Mouse (Mus musculus): ENCODE data around the gene Rhbdd3. TPM values are rescaled to one million over a fixed set of nuclear protein-coding genes. Genes with fewer than 3 reads are reported as not detected.
A peak's percentile ranks its signal among the peaks of the same experiment; 100 is the strongest.
"Not testable (repeated sequence)": the region's sequence is repeated elsewhere in the genome, so short reads cannot be mapped to it uniquely, and the experiment has no call there.

Rhbdd3 gene
- total and polyA plus RNA-seq, 3 experiments: 15.0 to 20.6 (median 17.0) TPM

- no peak overlapping the region for H3K4me3 ChIP-seq (replicated peaks in 1 of 3; ENCODE audit: low read depth in 2 of 3, low read length in 2 of 3, poor library complexity in 1 of 3)
- no peak overlapping the region for H3K27ac ChIP-seq (ENCODE audit: insufficient read depth, low read depth)
- H3K9ac ChIP-seq (ENCODE audit: insufficient read depth, low read depth): no peak overlapping the region
- no peaks in the 10 kb centered on the region for H3K9me3 ChIP-seq (replicated peaks; ENCODE audit: low read length)
- no peaks in the 10 kb centered on the region for H3K27me3 ChIP-seq (replicated peaks)
- peak; percentile 54 for DNase-seq (ENCODE audit: extremely low read depth)
- no peaks in the 10 kb centered on the region for H3K4me1 ChIP-seq (ENCODE audit: control insufficient read depth in 1 of 2, insufficient read depth in 2 of 2)
- H3K4me2 ChIP-seq (ENCODE audit: insufficient read depth, low read depth, poor library complexity, severe bottlenecking): no peak overlapping the region
- peaks cover 23% of the 10 kb centered on the region for H3K79me2 ChIP-seq (replicated peaks; ENCODE audit: control insufficient read depth, extremely low read depth, insufficient read depth, poor library complexity, severe bottlenecking)
- dilution Hi-C loops (cut with MboI; ENCODE audit: extremely low pct_ligation_motif_present, extremely low pct_unique_long_range_greater_than_20kb, low sequenced_read_pairs) (no loop called here), in situ Hi-C loops (cut with MboI; ENCODE audit: low pct_ligation_motif_present, low pct_unique_long_range_greater_than_20kb, low sequenced_read_pairs) (no loop called here)
- peaks cover 76 to 84% of the 10 kb centered on the region in 2 experiments for H3K36me3 ChIP-seq (replicated peaks in 1 of 2; ENCODE audit: control insufficient read depth in 1 of 2, insufficient read depth in 1 of 2, low read length in 1 of 2)
- no peak for TF ChIP-seq ETS1 (conservative IDR thresholded peaks at IDR 0.05; ENCODE audit: low read depth, low read length)
- no peak for TF ChIP-seq ZKSCAN1 (IDR thresholded peaks at IDR 0.05; ENCODE audit: borderline replicate concordance, low read depth, low read length)
- peak; percentile 53 to 62 for TF ChIP-seq CTCF (conservative IDR thresholded peaks at IDR 0.05 in 1 of 2, IDR thresholded peaks at IDR 0.05 in 1 of 2; ENCODE audit: low read depth in 2 of 2, low read length in 2 of 2)
Measured at GRCm38 (mm10) chr11:5074882-5075281, 23.8 kb upstream of the Rhbdd3 start.

GRCm38 (mm10) chr11:5075760-5076159 is 23.0 kb upstream of the Rhbdd3 start:
- in situ Hi-C loops (cut with MboI; ENCODE audit: low pct_ligation_motif_present, low pct_unique_long_range_greater_than_20kb, low sequenced_read_pairs) (no loop called here), dilution Hi-C loops (cut with MboI; ENCODE audit: extremely low pct_ligation_motif_present, extremely low pct_unique_long_range_greater_than_20kb, low sequenced_read_pairs) (no loop called here)
- H3K9me3 ChIP-seq (replicated peaks; ENCODE audit: low read length): no peaks in the 10 kb centered on the region
- no peak overlapping the region for H3K4me3 ChIP-seq (replicated peaks in 1 of 3; ENCODE audit: low read depth in 2 of 3, low read length in 2 of 3, poor library complexity in 1 of 3)
- H3K4me1 ChIP-seq (ENCODE audit: control insufficient read depth in 1 of 2, insufficient read depth in 2 of 2): no peaks in the 10 kb centered on the region
- peaks cover 31% of the 10 kb centered on the region for H3K79me2 ChIP-seq (replicated peaks; ENCODE audit: control insufficient read depth, extremely low read depth, insufficient read depth, poor library complexity, severe bottlenecking)
- no peak overlapping the region for H3K27ac ChIP-seq (ENCODE audit: insufficient read depth, low read depth)
- TF ChIP-seq POLR2A (IDR thresholded peaks at IDR 0.05; ENCODE audit: low read depth, low read length): 0 out of 2 replicates have a peak, but pooled peaks have one; percentile 8
- TF ChIP-seq SMC3 (IDR thresholded peaks at IDR 0.05; ENCODE audit: low read depth, low read length): no peak
- no peak overlapping the region for H3K9ac ChIP-seq (ENCODE audit: insufficient read depth, low read depth)
- peaks cover 76 to 84% of the 10 kb centered on the region in 2 experiments for H3K36me3 ChIP-seq (replicated peaks in 1 of 2; ENCODE audit: control insufficient read depth in 1 of 2, insufficient read depth in 1 of 2, low read length in 1 of 2)
- H3K27me3 ChIP-seq (replicated peaks): no peaks in the 10 kb centered on the region
- no peak overlapping the region for H3K4me2 ChIP-seq (ENCODE audit: insufficient read depth, low read depth, poor library complexity, severe bottlenecking)
- DNase-seq (ENCODE audit: extremely low read depth): no peak

GRCm38 (mm10) chr11:5076843-5077242 is 21.9 kb upstream of the Rhbdd3 start:
- H3K4me3 ChIP-seq (replicated peaks in 1 of 3; ENCODE audit: low read depth in 2 of 3, low read length in 2 of 3, poor library complexity in 1 of 3); H3K9ac ChIP-seq (ENCODE audit: insufficient read depth, low read depth); DNase-seq (ENCODE audit: extremely low read depth); H3K4me2 ChIP-seq (ENCODE audit: insufficient read depth, low read depth, poor library complexity, severe bottlenecking); in situ Hi-C loops (cut with MboI; ENCODE audit: low pct_ligation_motif_present, low pct_unique_long_range_greater_than_20kb, low sequenced_read_pairs); dilution Hi-C loops (cut with MboI; ENCODE audit: extremely low pct_ligation_motif_present, extremely low pct_unique_long_range_greater_than_20kb, low sequenced_read_pairs); H3K9me3 ChIP-seq (replicated peaks; ENCODE audit: low read length); H3K27me3 ChIP-seq (replicated peaks); H3K27ac ChIP-seq (ENCODE audit: insufficient read depth, low read depth); H3K4me1 ChIP-seq (ENCODE audit: control insufficient read depth in 1 of 2, insufficient read depth in 2 of 2): not testable (repeated sequence)
- H3K79me2 ChIP-seq (replicated peaks; ENCODE audit: control insufficient read depth, extremely low read depth, insufficient read depth, poor library complexity, severe bottlenecking): peaks cover 38% of the 10 kb centered on the region
- peaks cover 71 to 82% of the 10 kb centered on the region in 2 experiments for H3K36me3 ChIP-seq (replicated peaks in 1 of 2; ENCODE audit: control insufficient read depth in 1 of 2, insufficient read depth in 1 of 2, low read length in 1 of 2)

- in situ Hi-C loops (cut with MboI; ENCODE audit: low pct_ligation_motif_present, low pct_unique_long_range_greater_than_20kb, low sequenced_read_pairs): no loop called here
- dilution Hi-C loops (cut with MboI; ENCODE audit: extremely low pct_ligation_motif_present, extremely low pct_unique_long_range_greater_than_20kb, low sequenced_read_pairs): no loop called here
Measured at GRCm38 (mm10) chr11:5089147-5089546, 9.6 kb upstream of the Rhbdd3 start.

More at GRCm38 (mm10) chr11:5089147-5089546, 9.6 kb upstream of the Rhbdd3 start:
- H3K27ac ChIP-seq (ENCODE audit: insufficient read depth, low read depth): no peak overlapping the region
- no peaks in the 10 kb centered on the region for H3K27me3 ChIP-seq (replicated peaks)
- DNase-seq (ENCODE audit: extremely low read depth): no peak
- peaks cover 86% of the 10 kb centered on the region for H3K79me2 ChIP-seq (replicated peaks; ENCODE audit: control insufficient read depth, extremely low read depth, insufficient read depth, poor library complexity, severe bottlenecking)
- H3K4me1 ChIP-seq (ENCODE audit: control insufficient read depth in 1 of 2, insufficient read depth in 2 of 2): peaks cover 0 to 18% of the 10 kb centered on the region in 2 experiments; a peak in 2 of 4 replicates
- no peaks in the 10 kb centered on the region for H3K9me3 ChIP-seq (replicated peaks; ENCODE audit: low read length)
- TF ChIP-seq NRF1 (IDR thresholded peaks at IDR 0.05; ENCODE audit: low read depth, low read length) (no peak), CTCF (conservative IDR thresholded peaks at IDR 0.05 in 1 of 2, IDR thresholded peaks at IDR 0.05 in 1 of 2; ENCODE audit: low read depth in 2 of 2, low read length in 2 of 2) (no peak), BHLHE40 (IDR thresholded peaks at IDR 0.05; ENCODE audit: low read depth, low read length) (no peak), TCF12 (IDR thresholded peaks at IDR 0.05; ENCODE audit: low read depth, low read length) (no peak), SMC3 (IDR thresholded peaks at IDR 0.05; ENCODE audit: low read depth, low read length) (no peak), MYC (IDR thresholded peaks at IDR 0.05; ENCODE audit: low read depth, low read length) (no peak), NELFE (IDR thresholded peaks at IDR 0.05; ENCODE audit: low read depth, low read length) (no peak), PAX5 (IDR thresholded peaks at IDR 0.05; ENCODE audit: low read length) (no peak), ZNF384 (IDR thresholded peaks at IDR 0.05; ENCODE audit: low read depth, low read length) (no peak), MEF2A (IDR thresholded peaks at IDR 0.05; ENCODE audit: borderline replicate concordance, low read depth, low read length) (no peak), CHD2 (IDR thresholded peaks at IDR 0.05; ENCODE audit: low read length) (no peak), E2F4 (IDR thresholded peaks at IDR 0.05; ENCODE audit: insufficient replicate concordance, low read depth, low read length) (no peak), RCOR1 (conservative IDR thresholded peaks at IDR 0.05; ENCODE audit: low read depth, low read length) (no peak), HCFC1 (IDR thresholded peaks at IDR 0.05; ENCODE audit: low read depth, low read length) (no peak), MAX (IDR thresholded peaks at IDR 0.05; ENCODE audit: low read length) (no peak)
- no peak overlapping the region for H3K4me2 ChIP-seq (ENCODE audit: insufficient read depth, low read depth, poor library complexity, severe bottlenecking)
- no peak overlapping the region for H3K4me3 ChIP-seq (replicated peaks in 1 of 3; ENCODE audit: low read depth in 2 of 3, low read length in 2 of 3, poor library complexity in 1 of 3)
- H3K36me3 ChIP-seq (replicated peaks in 1 of 2; ENCODE audit: control insufficient read depth in 1 of 2, insufficient read depth in 1 of 2, low read length in 1 of 2): peaks cover 76 to 97% of the 10 kb centered on the region in 2 experiments
- H3K9ac ChIP-seq (ENCODE audit: insufficient read depth, low read depth): no peak overlapping the region

Data from CH12.LX (cell line).